Mouse (Mus musculus) mouse embryonic stem cell (cell line): ENCODE data around the gene Kcnk6.

Source experiments
- in situ Hi-C, 2 experiments: fragments of 300-500 bp; cut with MboI; formaldehyde crosslinking; loops; 1 replicate in 1 of 2; 3 replicates in 1 of 2; pipeline ENCODE4 v1.14.3; 2019 to 2020; ENCODE audit warnings: low sequenced_read_pairs in 2 of 2, low pct_unique_long_range_greater_than_20kb in 1 of 2, mixed read lengths in 1 of 2; ENCODE audit not compliant: unreplicated experiment in 1 of 2

Gene Kcnk6

DNA sequence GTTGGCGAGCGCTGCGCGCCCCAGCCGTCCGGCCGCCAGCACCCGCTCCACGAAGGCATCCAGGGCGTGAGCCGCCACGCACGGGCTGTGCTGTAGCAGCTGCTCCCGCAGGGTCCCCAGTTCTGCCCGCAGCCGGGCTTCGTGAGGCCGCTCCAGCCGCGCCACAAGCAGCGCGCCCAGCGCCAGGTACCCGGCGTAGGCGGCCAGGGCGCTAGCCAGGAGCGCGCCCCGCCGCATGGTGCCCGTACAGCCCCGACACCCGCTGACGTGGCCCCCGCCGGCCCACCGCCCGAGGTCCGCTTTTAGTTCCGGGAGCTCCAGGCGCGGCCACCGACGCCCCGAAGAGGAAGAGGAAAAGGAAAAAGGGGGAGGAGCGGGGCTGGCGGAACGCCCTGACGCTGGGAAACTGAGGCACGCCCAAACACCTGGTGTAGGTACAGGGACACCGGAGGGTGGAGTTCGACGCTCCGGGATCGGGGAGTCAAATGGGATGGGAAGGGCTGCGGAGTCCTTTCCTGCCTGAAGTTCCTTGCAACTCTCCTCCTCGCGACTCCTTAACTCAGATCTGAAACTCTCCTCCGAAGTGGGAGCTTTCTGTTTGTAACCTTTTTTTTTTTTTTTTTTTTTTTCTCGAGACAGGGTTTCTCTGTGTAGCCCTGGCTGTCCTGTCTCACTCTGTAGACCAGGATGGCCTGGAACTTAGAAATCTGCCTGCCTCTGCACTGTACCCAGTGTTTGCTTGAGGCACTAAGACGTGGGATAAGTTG, at the start of gene Kcnk6:
TSS of gene Kcnk6 (minus strand) at position 269 of the 767 bp plus-strand sequence.
- in situ Hi-C loops: no loop called here

DNA sequence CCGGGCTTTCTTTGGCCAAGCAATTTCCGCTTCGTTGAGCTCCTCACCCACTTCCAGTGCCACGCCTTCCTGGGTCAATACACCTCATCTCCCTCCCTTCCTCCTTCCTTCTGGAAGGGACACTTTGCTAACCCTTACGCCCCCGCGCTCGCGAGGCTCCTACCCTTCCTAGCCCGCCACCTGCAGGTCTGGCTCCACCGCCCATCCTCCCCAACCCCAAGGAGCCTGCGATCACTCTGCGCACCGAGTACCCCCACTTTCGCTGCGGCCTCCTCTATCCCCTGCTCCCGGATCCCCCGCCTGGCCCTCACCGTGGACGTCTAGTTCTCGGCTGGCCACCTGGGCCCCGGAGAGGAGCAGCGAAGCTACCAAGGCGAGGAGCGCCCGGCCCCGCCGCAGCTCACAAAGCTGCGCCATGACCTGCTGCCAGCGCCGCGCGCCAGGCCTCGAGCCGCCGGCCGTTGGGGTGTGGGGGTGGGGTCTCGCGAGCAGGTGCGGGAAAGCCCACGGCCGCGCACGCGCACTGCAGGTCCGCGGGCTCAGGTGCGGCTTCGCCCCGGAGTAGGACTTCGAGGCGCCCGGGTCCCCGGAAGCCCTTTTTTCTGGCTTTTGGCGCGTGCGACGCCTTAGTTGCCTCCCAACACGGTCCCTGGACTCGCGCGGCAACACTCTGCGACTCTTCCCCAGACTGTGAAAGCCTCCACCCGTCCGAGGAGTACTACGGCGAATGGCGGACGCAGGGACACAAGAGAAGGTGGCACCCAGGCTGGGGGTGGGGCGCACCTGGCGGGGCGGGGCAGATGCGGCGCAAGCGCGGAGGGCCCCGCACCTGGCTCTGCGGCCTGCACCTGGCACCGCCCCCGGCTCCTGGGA, 49.1 kb upstream of the Kcnk6 start, which contains the start of gene Spint2:
TSS of gene Spint2 (minus strand) at position 712 of the 873 bp plus-strand sequence.
- in situ Hi-C loops: no loop called here

DNA sequence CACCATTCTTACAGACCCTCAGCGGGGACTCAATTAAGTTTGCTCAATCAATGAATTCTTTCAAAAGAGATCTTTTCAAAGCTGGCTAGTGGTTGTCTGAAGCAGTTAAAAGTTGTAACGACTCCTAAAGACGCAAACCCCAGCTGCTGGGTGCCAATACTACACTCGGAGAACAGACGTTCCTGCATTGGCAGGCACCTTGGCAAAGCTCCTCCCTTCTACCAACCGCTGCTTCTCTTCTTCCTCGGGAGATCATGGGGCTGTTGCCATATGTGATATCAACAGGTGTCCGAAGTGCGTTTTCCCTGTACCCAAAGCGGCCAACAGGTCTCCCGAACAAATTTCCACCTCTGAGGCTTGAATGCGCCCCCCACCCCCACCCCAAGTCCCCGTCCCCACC, 48.5 kb upstream of the Kcnk6 start:
- in situ Hi-C loops: no loop called here

DNA sequence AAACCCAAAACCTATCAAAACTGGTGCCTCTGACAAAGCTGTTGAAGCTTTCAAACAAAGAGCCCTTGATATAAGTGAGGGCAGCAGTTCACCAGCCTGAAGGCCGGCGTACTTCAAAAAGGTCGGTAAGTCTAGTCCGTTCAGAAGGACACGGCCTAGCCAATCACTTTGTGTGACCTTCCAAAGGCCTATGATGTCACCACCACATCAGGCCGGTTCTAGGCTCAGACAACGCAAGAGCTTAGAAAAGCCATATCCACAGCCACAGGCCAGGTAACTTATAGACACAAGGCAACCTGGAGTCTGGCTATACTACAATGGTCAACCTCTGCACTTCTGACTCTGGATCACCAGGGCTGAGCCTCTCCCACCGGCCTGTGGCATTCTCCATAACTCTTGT, 47.6 kb upstream of the Kcnk6 start:
- in situ Hi-C loops: no loop called here

DNA sequence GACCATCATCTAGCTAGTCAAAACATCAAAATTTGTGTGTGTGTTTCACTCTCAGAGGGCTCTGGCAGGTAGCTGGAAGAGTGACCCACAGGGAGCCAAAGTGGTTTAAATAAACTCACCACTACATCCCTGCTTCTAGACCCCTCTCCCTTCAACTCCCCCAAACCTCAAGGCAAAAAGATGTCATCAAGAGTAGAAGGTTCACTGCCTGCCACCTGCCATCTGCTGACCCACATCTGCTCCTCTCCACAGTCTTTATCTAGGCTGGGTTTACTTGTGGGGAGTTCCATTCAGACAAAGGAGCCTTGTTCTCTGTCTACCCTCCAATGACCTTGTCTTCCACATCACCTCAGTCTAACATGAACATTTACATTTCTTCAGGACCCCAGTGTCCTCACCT, 46.9 kb upstream of the Kcnk6 start:
- in situ Hi-C loops: no loop called here

DNA sequence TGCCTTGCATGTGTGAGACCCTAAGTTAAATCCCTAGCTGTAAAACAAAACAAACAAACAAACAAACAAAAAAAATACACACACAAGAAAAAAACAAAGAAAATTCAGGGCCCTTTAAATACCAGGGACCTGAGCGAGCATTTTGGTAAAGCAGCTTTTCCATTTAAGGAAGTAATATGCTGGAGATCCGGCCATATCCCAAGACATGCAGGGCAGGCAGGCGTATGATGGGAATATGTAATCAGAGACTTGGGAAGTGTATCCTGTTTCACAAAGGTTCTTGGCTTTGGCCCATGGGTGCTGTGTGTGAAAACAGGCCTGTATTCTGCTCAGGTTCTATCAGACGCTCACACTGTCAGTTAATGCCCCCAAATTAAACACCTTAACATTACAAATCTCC, 45.2 kb upstream of the Kcnk6 start:
- in situ Hi-C loops: no loop called here

DNA sequence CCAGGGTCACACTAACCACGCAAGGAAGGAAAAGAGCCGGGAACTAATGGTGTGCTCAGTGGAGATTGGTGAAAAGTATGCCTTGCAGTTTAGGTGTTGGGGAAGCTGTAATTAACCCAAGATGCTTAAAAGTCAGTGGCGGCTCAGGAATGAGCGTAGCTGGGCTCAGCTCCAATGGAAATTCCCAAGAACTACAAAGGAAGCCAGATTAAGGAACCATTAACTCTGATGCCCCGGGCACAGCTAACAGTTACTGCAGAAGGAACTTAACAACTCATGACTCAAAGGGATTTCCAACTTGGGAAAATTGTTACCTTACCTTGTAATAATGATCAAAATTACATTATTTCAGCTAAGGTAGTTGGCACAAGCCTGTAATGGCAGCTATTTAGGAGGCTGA, 44.4 kb upstream of the Kcnk6 start:
- in situ Hi-C loops: no loop called here

DNA sequence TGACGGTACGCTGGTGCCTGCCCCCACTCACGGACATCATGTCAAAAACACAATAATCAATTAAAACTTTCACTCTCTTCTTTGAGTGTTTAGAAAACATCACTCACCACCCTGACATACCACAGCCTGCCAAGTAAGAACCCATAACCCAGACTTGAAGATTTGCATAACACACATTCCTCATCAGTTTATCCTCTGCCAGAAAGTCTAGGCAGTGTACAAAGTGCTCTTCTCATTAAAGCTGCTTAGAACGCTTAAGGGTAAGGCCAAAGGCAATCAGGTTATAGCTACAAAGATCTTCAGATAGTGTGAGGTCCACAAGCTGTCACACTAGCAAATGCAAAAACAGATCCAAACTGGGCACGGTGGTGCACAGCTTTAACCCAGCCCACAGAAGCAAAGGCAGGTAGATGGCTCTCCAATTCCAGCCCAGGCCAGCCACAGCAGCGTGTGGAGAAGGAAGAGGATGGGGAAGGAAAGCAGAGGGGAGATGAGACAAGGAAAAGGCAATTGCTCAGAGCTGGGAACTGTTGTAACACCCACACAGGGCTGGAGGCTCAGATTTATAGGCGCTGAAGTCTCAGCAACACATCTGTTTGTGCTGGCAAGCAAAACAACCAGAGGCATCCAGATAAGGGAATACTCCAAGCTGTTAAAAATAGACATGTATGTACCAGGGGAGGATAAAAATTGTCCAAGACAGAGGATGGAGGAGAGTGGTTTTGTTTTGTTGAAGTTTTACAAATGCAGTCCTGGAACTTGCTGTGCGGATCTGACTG, 39.6 kb upstream of the Kcnk6 start:
- in situ Hi-C loops: no loop called here

DNA sequence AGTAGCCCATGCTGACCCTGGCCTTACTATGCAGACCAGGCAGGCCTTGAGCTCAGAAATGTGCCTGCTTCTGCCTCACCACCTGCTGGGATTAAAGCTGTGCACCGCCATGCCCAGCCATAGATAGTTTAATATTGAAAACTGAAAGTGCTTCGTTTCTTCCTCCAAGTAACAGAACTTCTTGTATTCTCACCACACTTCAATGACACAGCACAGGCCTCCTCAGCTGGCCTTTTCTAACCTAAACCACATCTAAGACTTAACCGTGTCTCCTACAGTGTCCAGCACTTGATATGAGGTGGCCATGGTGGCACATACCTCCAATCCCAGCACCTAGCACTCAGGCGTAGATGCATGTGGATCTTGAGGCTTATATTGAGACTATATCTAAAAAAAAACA, 38.1 kb upstream of the Kcnk6 start:
- in situ Hi-C loops: no loop called here

DNA sequence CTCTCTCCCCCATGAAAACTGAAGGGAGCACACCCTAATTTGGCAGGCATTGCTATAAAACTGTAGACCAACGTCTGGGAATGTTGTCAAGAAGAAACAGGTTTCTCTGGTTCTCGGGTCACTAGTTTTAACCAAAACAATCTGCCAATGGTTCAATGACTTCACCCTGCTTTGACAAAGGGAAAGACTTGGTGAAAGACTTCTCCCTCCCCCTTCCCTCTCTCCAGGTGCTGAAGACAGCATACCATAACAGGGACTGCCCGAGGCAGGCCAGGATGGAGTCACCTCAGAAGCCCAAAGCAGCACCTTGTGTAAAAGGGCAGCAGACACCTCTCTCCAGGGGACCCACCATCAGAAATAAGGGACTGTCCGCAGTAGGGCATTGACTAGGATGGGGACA, 34.6 kb upstream of the Kcnk6 start:
- in situ Hi-C loops: no loop called here

DNA sequence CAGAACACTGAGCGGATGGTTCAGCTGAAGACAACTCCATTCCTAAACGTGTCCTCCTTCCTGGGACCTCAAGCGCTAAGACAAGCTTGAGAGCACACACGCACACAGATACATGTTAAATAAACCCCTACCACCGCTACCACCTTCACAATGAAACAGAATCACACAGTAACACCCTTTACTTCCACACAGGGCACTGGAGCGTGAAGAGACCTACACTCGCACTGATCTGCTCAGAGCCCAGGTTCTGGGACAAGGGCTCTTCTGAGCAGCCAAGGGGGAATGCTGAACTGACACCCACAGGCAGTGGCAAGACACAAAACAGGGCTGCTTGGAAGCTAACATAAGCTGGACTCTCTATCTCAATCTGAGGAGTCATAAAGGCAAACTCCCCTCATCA, 33.3 kb upstream of the Kcnk6 start:
- in situ Hi-C loops: no loop called here

DNA sequence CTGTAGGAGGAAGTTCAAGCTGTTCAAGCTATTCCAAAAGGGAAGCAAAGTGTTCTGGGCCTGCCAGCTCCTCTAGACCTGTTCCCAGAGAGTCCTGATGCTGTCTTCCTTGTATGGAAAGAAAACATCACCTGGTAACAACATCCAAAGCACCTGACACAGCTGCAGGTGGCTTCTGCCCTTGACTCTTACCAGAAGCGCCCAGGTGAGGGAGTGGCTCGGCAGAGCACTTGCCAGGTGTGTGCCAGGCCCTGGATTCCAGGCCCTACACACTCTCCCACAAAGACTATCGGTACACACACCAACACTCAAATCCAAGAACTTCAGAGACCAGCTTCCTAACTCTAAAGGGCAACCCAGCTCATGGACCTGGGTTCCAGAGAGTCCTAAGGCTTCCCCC, 31.5 kb upstream of the Kcnk6 start:
- in situ Hi-C loops: no loop called here

DNA sequence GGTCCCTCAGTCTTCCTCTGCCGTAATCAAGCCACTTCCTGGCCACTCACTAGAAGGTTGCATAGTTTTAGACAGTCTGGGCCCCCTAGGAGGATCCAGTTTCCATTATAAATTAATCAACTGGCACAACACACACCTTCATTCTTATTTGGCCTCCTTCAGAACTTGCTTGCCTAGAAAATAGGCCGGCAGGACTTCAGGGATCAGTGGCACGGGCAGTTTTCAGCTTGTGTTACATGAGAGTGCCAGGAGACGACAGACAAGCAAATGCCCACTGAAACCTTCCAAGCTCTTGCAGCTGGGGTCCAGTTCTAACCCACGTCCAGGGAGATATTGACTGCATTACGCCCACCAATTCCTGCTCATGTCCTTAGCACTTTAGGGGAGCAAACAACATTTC, 29.8 kb upstream of the Kcnk6 start:
- in situ Hi-C loops: no loop called here

DNA sequence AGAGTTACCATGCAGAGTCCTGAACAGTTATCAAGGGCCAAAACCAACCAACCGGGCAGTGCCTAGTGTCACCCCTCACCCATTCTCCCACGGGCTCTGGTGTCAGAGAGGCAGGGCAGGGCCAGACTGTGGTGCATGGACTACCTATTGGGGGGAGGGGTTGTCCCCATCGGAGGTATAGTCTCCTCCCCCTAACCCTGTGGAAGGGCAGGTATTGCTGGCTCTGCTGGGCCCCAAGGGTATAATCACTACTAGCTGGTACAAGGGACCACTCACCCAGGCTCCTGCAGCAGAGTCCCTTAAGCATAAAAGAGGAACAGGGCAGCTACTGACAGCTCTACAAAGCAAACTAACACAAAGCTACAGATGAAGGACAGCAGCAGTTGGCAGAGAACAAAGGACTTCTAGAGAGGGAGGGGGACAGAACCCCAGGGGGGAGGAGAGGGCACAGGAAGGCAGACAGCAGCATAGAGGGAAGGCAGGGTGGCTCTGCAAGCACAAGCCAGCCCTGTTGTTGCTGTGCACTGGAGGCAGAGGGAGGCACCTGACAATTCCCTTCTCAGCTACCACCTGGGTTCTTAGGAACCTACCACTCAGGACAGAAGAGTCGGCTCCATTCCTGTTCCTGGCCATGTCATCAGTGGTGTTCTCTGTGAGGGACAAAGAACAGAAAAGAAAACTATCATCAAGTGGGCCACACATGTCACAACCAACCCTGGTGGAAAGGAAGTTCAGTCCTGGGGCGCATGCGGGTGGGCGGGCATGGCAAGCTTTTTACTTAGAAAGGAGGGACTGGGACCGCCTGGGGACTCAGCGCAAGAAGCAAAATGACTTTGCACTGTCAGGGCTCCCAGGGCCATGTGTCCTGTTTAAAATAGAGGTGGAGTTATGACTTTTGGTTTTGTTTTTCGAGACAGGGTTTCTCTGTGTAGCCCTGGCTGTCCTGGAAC, 27.7 kb upstream of the Kcnk6 start:
- in situ Hi-C loops: no loop called here

DNA sequence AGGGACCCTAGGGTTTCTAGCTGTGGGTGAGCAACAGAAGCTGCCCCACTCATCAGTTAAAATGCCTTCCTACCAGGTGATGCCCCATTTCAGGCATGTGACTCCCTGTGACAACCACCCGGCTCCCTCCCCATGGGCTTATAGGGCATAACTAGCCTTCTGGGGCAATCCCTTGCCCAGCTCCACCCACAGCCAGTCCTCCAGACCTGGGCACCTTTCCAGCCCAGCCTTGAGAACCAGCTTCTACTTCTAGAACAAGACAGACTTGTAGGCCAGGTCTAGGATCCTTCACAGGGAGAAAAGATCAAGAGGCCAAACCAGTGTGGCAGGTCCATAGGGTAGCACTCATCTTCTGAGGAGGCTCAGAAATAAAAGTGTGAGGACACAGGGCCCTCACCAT, 25.1 kb upstream of the Kcnk6 start:
- in situ Hi-C loops: no loop called here

DNA sequence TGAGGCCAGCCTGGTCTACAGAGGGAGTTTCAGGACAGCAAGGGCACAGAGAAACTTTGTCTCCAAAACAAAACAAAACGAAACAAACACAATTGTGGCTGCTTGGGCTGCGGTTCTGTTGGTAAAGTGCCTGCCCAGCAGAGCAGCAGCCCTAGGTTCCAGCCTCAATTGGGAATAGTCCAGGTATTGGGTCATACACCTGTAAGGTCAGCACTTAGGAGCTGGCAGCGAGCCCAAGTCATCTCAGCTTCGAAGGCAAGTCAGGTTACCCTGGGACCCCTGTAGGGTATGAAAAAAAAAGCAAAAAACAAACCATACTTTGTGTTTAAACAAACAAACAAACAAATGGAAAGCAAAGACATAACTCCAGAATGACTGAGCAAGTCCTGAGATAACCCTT, 23.6 kb upstream of the Kcnk6 start:
- in situ Hi-C loops: no loop called here

DNA sequence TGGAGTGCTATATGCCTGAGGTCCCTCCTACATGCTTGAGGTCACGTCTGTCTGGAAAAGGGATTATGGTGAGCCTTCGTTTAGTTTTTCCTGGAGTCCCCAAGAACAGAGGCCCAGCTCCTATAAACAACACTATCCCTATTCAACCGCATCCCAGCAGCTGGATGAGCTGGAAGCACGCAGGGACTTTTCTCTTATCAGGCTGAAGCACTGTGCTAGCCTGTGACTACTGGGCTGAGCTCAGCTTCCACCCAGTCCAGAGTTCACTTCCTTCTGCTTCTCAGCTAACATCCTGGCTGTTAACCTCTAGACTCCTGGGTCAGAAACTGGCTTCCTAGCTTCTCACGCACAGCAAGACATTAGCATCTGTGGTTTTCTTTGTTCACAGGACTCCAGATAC, 21.5 kb upstream of the Kcnk6 start:
- in situ Hi-C loops: no loop called here

DNA sequence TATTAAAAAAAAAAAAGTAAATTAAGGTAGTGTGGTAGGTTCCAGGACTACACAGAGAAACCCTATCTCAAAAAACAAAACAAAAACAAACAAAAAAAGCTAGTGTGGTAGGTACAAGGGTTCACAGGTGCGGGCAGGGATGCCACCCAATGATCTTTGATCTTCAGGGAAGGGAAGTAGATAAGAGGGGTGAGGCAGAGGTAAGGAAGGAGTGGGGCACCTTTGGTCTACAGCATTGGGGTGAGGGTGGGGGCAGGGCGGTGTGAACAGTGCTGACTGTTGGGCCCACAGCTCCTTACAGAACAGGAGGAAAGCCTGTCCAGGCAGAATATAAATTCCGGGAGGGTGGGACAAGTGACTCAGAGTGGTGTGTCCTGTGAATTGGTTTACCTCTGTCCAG, 18.9 kb upstream of the Kcnk6 start:
- in situ Hi-C loops: no loop called here
